Mouse (Mus musculus): ENCODE measurements at regions not wholly inside any gene's neighbourhood (a gene's known extent, or its start where the extent isn't known, plus 50 kb on each side); places are given as distances from the start of the nearest gene placed in this dataset.

GRCm38 (mm10) chr6:31718843-31719242, 155.1 kb upstream of the Podxl start:
- WGBS: 80% methylated on average over 4 of the region's 4 CpGs
- no peak for TF ChIP-seq CTCF (IDR thresholded peaks at IDR 0.05; ENCODE audit: insufficient read depth, low read depth, low read length)
- no peak for TF ChIP-seq POLR2A (IDR thresholded peaks at IDR 0.05; ENCODE audit: insufficient read depth, low read depth, low read length)
- H3K27ac ChIP-seq (ENCODE audit: insufficient read depth, low read depth, low read length): no peak overlapping the region

DNA sequence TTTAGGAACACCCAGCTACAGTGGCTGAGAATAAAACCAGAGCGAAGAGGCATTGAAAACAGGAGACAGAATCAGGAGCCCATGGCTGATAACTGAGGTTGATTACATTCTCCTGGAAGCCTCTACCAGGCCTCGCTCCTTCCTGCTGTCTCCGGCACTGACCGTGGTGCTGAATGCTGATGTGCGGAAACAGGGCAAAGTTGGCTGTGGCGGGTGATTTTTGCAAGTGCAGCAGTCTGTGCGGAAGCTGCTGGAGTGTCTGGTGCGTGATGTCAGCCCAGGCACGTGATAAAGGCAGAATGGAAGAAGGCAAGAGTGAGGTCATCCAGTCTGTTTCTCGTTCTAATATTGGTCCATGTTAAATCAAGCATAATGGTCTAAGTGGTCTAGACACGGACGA, 153.8 kb upstream of the Podxl start:
- TF ChIP-seq POLR2A (IDR thresholded peaks at IDR 0.05; ENCODE audit: insufficient read depth, low read depth, low read length) (no peak), CTCF (IDR thresholded peaks at IDR 0.05; ENCODE audit: insufficient read depth, low read depth, low read length) (no peak)
- no peak overlapping the region for H3K27ac ChIP-seq (ENCODE audit: insufficient read depth, low read depth, low read length)
- WGBS: 56% methylated on average over 12 of the region's 12 CpGs

More at GRCm38 (mm10) chr6:31718843-31719242, 155.1 kb upstream of the Podxl start:
- Histone ChIP-seq H3K4me3 (ENCODE audit: insufficient read depth, low read depth, low read length) (no peak overlapping the region), H3K4me1 (ENCODE audit: control insufficient read depth, insufficient read depth, low read length) (no peaks in the 10 kb centered on the region)

DNA sequence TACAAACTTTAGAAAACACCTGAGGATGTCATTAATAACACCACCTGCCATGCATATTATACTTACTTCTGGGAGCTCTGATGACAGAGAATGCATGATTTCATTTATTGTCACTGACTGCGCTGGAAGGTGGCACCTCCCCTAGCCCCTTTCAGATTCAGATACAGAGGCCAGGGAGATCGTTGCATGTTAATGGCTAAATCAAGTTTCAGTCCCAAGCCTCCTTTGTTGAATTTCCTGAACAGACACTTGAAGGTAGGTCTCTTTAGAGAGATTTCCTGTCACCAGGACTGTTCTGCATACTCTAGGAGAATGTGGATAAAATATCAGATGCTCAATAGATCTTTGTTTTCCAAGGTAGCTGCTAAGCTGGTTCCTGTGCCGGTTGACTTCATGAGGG, 143.5 kb upstream of the Podxl start:
- WGBS: 76% methylated on average over 3 of the region's 3 CpGs
- H3K27ac ChIP-seq (ENCODE audit: insufficient read depth, low read depth, low read length): no peak overlapping the region
- no peak for TF ChIP-seq CTCF (IDR thresholded peaks at IDR 0.05; ENCODE audit: insufficient read depth, low read depth, low read length)
- TF ChIP-seq POLR2A (IDR thresholded peaks at IDR 0.05; ENCODE audit: insufficient read depth, low read depth, low read length): no peak
- peaks cover 7% of the 10 kb centered on the region; the same call in 1 of the 2 replicates for H3K4me1 ChIP-seq (ENCODE audit: control insufficient read depth, insufficient read depth, low read length)
- no peak overlapping the region for H3K4me3 ChIP-seq (ENCODE audit: insufficient read depth, low read depth, low read length)

More for the DNA sequence above, 153.8 kb upstream of the Podxl start:
- no peak overlapping the region for H3K4me3 ChIP-seq (ENCODE audit: insufficient read depth, low read depth, low read length)
- H3K4me1 ChIP-seq (ENCODE audit: control insufficient read depth, insufficient read depth, low read length): no peaks in the 10 kb centered on the region

- Histone ChIP-seq H3K4me1 (ENCODE audit: control insufficient read depth, insufficient read depth, low read length) (peaks cover 7% of the 10 kb centered on the region; the same call in 1 of the 2 replicates), H3K4me3 (ENCODE audit: insufficient read depth, low read depth, low read length) (no peak overlapping the region), H3K27ac (ENCODE audit: insufficient read depth, low read depth, low read length) (0 out of 2 replicates have a peak overlapping the region, but pooled peaks have one; percentile 36)
- TF ChIP-seq POLR2A (IDR thresholded peaks at IDR 0.05; ENCODE audit: insufficient read depth, low read depth, low read length): no peak
- TF ChIP-seq CTCF (IDR thresholded peaks at IDR 0.05; ENCODE audit: insufficient read depth, low read depth, low read length): no peak
- WGBS: 23% methylated on average over 6 of the region's 6 CpGs
These were observed 140.4 kb upstream of the Podxl start for GRCm38 (mm10) chr6:31704191-31704590.

DNA sequence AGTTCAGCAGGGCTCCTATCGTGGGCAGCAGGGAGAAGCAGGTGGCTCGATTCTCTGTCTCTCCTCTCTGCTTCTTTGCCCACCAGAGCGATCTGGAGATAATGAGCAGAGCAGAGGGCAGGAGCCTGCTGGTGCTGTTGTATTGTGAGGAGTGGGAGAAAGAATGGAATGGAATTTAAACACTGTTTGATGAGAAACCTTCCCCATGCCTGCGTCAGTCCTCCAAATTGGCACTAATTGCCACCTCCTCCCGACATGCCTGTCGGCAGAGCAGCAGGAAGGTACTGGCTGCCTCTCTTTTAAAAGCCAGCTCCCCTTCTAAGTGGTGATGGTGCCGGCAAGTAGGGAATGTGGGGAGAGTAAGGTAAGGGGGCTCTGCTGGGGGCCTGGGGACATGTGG, 139.2 kb upstream of the Podxl start:
- WGBS: 18% methylated on average over 7 of the region's 7 CpGs
- no peak overlapping the region for H3K27ac ChIP-seq (ENCODE audit: insufficient read depth, low read depth, low read length)
- peaks cover 7% of the 10 kb centered on the region; the same call in 1 of the 2 replicates for H3K4me1 ChIP-seq (ENCODE audit: control insufficient read depth, insufficient read depth, low read length)
- H3K4me3 ChIP-seq (ENCODE audit: insufficient read depth, low read depth, low read length): no peak overlapping the region
- TF ChIP-seq CTCF (IDR thresholded peaks at IDR 0.05; ENCODE audit: insufficient read depth, low read depth, low read length): no peak
- TF ChIP-seq POLR2A (IDR thresholded peaks at IDR 0.05; ENCODE audit: insufficient read depth, low read depth, low read length): no peak

GRCm38 (mm10) chr6:31695885-31696284, 132.1 kb upstream of the Podxl start:
- Histone ChIP-seq H3K4me1 (ENCODE audit: control insufficient read depth, insufficient read depth, low read length) (no peaks in the 10 kb centered on the region), H3K27ac (ENCODE audit: insufficient read depth, low read depth, low read length) (no peak overlapping the region)
- WGBS: 89% methylated on average over 3 of the region's 3 CpGs

GRCm38 (mm10) chr6:31693047-31693446, 129.3 kb upstream of the Podxl start:
- no peak overlapping the region for H3K4me3 ChIP-seq (ENCODE audit: insufficient read depth, low read depth, low read length)
- no peaks in the 10 kb centered on the region for H3K4me1 ChIP-seq (ENCODE audit: control insufficient read depth, insufficient read depth, low read length)
- 90% methylated on average over 1 of the region's 1 CpGs for WGBS
- TF ChIP-seq CTCF (IDR thresholded peaks at IDR 0.05; ENCODE audit: insufficient read depth, low read depth, low read length) (no peak), POLR2A (IDR thresholded peaks at IDR 0.05; ENCODE audit: insufficient read depth, low read depth, low read length) (no peak)
- no peak overlapping the region for H3K27ac ChIP-seq (ENCODE audit: insufficient read depth, low read depth, low read length)

More at GRCm38 (mm10) chr6:31695885-31696284, 132.1 kb upstream of the Podxl start:
- TF ChIP-seq POLR2A (IDR thresholded peaks at IDR 0.05; ENCODE audit: insufficient read depth, low read depth, low read length) (no peak), CTCF (IDR thresholded peaks at IDR 0.05; ENCODE audit: insufficient read depth, low read depth, low read length) (no peak)
- H3K4me3 ChIP-seq (ENCODE audit: insufficient read depth, low read depth, low read length): no peak overlapping the region

GRCm38 (mm10) chr6:31692024-31692423, 128.2 kb upstream of the Podxl start:
- 95% methylated on average over 6 of the region's 6 CpGs for WGBS
- H3K27ac ChIP-seq (ENCODE audit: insufficient read depth, low read depth, low read length): no peak overlapping the region
- H3K4me1 ChIP-seq (ENCODE audit: control insufficient read depth, insufficient read depth, low read length): no peaks in the 10 kb centered on the region
- no peak for TF ChIP-seq POLR2A (IDR thresholded peaks at IDR 0.05; ENCODE audit: insufficient read depth, low read depth, low read length)
- no peak for TF ChIP-seq CTCF (IDR thresholded peaks at IDR 0.05; ENCODE audit: insufficient read depth, low read depth, low read length)
- no peak overlapping the region for H3K4me3 ChIP-seq (ENCODE audit: insufficient read depth, low read depth, low read length)

GRCm38 (mm10) chr6:31680101-31680500, 116.3 kb upstream of the Podxl start:
- WGBS: 36% methylated on average over 2 of the region's 2 CpGs
- TF ChIP-seq CTCF (IDR thresholded peaks at IDR 0.05; ENCODE audit: insufficient read depth, low read depth, low read length) (no peak), POLR2A (IDR thresholded peaks at IDR 0.05; ENCODE audit: insufficient read depth, low read depth, low read length) (no peak)

More at GRCm38 (mm10) chr6:31680101-31680500, 116.3 kb upstream of the Podxl start:
- no peak overlapping the region for H3K4me3 ChIP-seq (ENCODE audit: insufficient read depth, low read depth, low read length)
- H3K27ac ChIP-seq (ENCODE audit: insufficient read depth, low read depth, low read length): no peak overlapping the region
- H3K4me1 ChIP-seq (ENCODE audit: control insufficient read depth, insufficient read depth, low read length): no peaks in the 10 kb centered on the region

Measured in olfactory bulb, adult 2 months (tissue).